Mouse (Mus musculus) MEL (cell line): ENCODE data around the gene Fasn. TPM values are rescaled to one million over a fixed set of nuclear protein-coding genes. Genes with fewer than 3 reads are reported as not detected.
"Not testable (repeated sequence)": the region's sequence is repeated elsewhere in the genome, so short reads cannot be mapped to it uniquely, and the experiment has no call there.

ENCODE experiments used
- DNase-seq: peaks from one replicate; pipeline ENCODE4 v3.0.0; 2011; ENCODE audit warnings: low read depth, low spot score
- H3K27ac ChIP-seq: 2 replicates; pipeline ENCODE4 v1.5.1; 2012; ENCODE audit warnings: low read depth, mild to moderate bottlenecking, control low read depth, low read length, moderate library complexity; ENCODE audit not compliant: control insufficient read depth
- H3K27me3 ChIP-seq, 2 experiments: fragments of 150-350 bp in 1 of 2; sonication (generic) in 1 of 2; 2 replicates each; pipeline ENCODE4 v1.6.1; 2012; ENCODE audit warnings: low read length in 2 of 2, mild to moderate bottlenecking in 2 of 2, improper control_type of control experiment in 1 of 2, moderate library complexity in 1 of 2; ENCODE audit not compliant: insufficient read depth in 2 of 2, control insufficient read depth in 1 of 2
- H3K36me3 ChIP-seq, 2 experiments: 2 replicates each; pipeline ENCODE4 v1.6.1; 2012 to 2014; ENCODE audit warnings: low read length in 2 of 2, improper control_type of control experiment in 1 of 2, inconsistent platforms in 1 of 2, mild to moderate bottlenecking in 1 of 2; ENCODE audit not compliant: insufficient read depth in 2 of 2, control insufficient read depth in 1 of 2
- H3K4me1 ChIP-seq, 2 experiments: fragments of 150-350 bp in 1 of 2; sonication (generic) in 1 of 2; 2 replicates each; pipeline ENCODE4 v1.6.1; 2012; ENCODE audit warnings: low read length in 2 of 2, improper control_type of control experiment in 1 of 2, mild to moderate bottlenecking in 1 of 2; ENCODE audit not compliant: insufficient read depth in 2 of 2, control insufficient read depth in 1 of 2
- H3K4me3 ChIP-seq, 2 experiments: fragments of 150-350 bp in 1 of 2; sonication (generic) in 1 of 2; 2 replicates each; pipeline ENCODE4 v1.5.1; 2012; ENCODE audit warnings: low read depth in 2 of 2, low read length in 2 of 2, mild to moderate bottlenecking in 2 of 2, moderate library complexity in 2 of 2, control low read depth in 1 of 2, improper control_type of control experiment in 1 of 2; ENCODE audit not compliant: control insufficient read depth in 1 of 2, insufficient read depth in 1 of 2
- H3K79me2 ChIP-seq: 2 replicates; pipeline ENCODE4 v1.6.1; 2012; ENCODE audit warnings: mild to moderate bottlenecking, low read length, moderate library complexity; ENCODE audit not compliant: control insufficient read depth, poor library complexity, insufficient read depth
- H3K9ac ChIP-seq: 2 replicates; pipeline ENCODE4 v1.6.1; 2012; ENCODE audit warnings: low read depth, mild to moderate bottlenecking, control low read depth, low read length, moderate library complexity; ENCODE audit not compliant: control insufficient read depth, poor library complexity, severe bottlenecking
- H3K9me3 ChIP-seq: fragments of 150-350 bp; sonication (generic); replicated peaks from 2 replicates; pipeline ENCODE4 v1.6.1; 2012; ENCODE audit warnings: mild to moderate bottlenecking, low read length, improper control_type of control experiment, moderate library complexity; ENCODE audit not compliant: insufficient read depth
- BHLHE40 ChIP-seq: IDR thresholded peaks from 2 replicates; pipeline ENCODE4 v1.6.1; 2012; ENCODE audit warnings: low read depth, mild to moderate bottlenecking, inconsistent platforms, low read length, improper control_type of control experiment, borderline replicate concordance
- CHD1 ChIP-seq: IDR thresholded peaks from 2 replicates; pipeline ENCODE4 v1.6.1; 2012; ENCODE audit warnings: low read depth, mild to moderate bottlenecking, inconsistent platforms, low read length, improper control_type of control experiment
- CHD2 ChIP-seq: IDR thresholded peaks from 2 replicates; pipeline ENCODE4 v1.6.1; 2011; ENCODE audit warnings: low read length, improper control_type of control experiment
- E2F4 ChIP-seq: IDR thresholded peaks from 2 replicates; pipeline ENCODE4 v1.6.1; 2011; ENCODE audit warnings: low read depth, low read length, improper control_type of control experiment, borderline replicate concordance
- EP300 ChIP-seq, 2 experiments: IDR thresholded peaks; 2 replicates each; pipeline ENCODE4 v1.6.1; 2011; ENCODE audit warnings: improper control_type of control experiment in 2 of 2, low read length in 2 of 2, low read depth in 1 of 2, mild to moderate bottlenecking in 1 of 2
- ETS1 ChIP-seq: IDR thresholded peaks from 2 replicates; pipeline ENCODE4 v1.6.1; 2012; ENCODE audit warnings: low read depth, mild to moderate bottlenecking, inconsistent platforms, low read length, improper control_type of control experiment, moderate library complexity
- GABPA ChIP-seq: IDR thresholded peaks from 2 replicates; pipeline ENCODE4 v1.6.1; 2012; ENCODE audit warnings: low read depth, mild to moderate bottlenecking, inconsistent platforms, low read length, improper control_type of control experiment, moderate library complexity
- GATA1 ChIP-seq: IDR thresholded peaks from 2 replicates; pipeline ENCODE4 v1.6.1; 2011; ENCODE audit warnings: low read depth, low read length, improper control_type of control experiment
- HCFC1 ChIP-seq: IDR thresholded peaks from 2 replicates; pipeline ENCODE4 v1.6.1; 2012; ENCODE audit warnings: low read depth, mild to moderate bottlenecking, inconsistent platforms, low read length, improper control_type of control experiment, moderate library complexity
- JUND ChIP-seq: IDR thresholded peaks from 2 replicates; pipeline ENCODE4 v1.6.1; 2011; ENCODE audit warnings: low read depth, mild to moderate bottlenecking, improper control_type of control experiment, low read length
- MAX ChIP-seq: IDR thresholded peaks from 2 replicates; pipeline ENCODE4 v1.6.1; 2011; ENCODE audit warnings: low read length, improper control_type of control experiment
- MAZ ChIP-seq: IDR thresholded peaks from 2 replicates; pipeline ENCODE4 v1.6.1; 2012; ENCODE audit warnings: low read depth, mild to moderate bottlenecking, inconsistent platforms, low read length, improper control_type of control experiment
- MEF2A ChIP-seq: IDR thresholded peaks from 2 replicates; pipeline ENCODE4 v1.6.1; 2014; ENCODE audit warnings: low read depth, mild to moderate bottlenecking, inconsistent platforms, low read length, improper control_type of control experiment; ENCODE audit not compliant: poor library complexity, insufficient replicate concordance, severe bottlenecking; ENCODE audit errors: extremely low read depth
- MXI1 ChIP-seq: IDR thresholded peaks from 2 replicates; pipeline ENCODE4 v1.6.1; 2011; ENCODE audit warnings: mild to moderate bottlenecking, low read depth, low read length, improper control_type of control experiment
- MYC ChIP-seq: IDR thresholded peaks from 2 replicates; pipeline ENCODE4 v1.6.1; 2011; ENCODE audit warnings: low read depth, mild to moderate bottlenecking, low read length, improper control_type of control experiment, moderate library complexity
- RAD21 ChIP-seq: IDR thresholded peaks from 2 replicates; pipeline ENCODE4 v1.6.1; 2011; ENCODE audit warnings: mild to moderate bottlenecking, low read depth, low read length, improper control_type of control experiment
- TAL1 ChIP-seq: IDR thresholded peaks from 2 replicates; pipeline ENCODE4 v1.6.1; 2012; ENCODE audit warnings: mild to moderate bottlenecking, inconsistent platforms, low read length, moderate library complexity, mixed read lengths
- TBP ChIP-seq: IDR thresholded peaks from 2 replicates; pipeline ENCODE4 v1.8.0; 2011; ENCODE audit warnings: low read depth, low read length, improper control_type of control experiment
- TCF12 ChIP-seq: IDR thresholded peaks from 2 replicates; pipeline ENCODE4 v1.6.1; 2014; ENCODE audit warnings: low read depth, mild to moderate bottlenecking, inconsistent platforms, low read length, improper control_type of control experiment, moderate library complexity
- ZC3H11A ChIP-seq: IDR thresholded peaks from 2 replicates; pipeline ENCODE4 v1.6.1; 2012; ENCODE audit warnings: low read depth, mild to moderate bottlenecking, inconsistent platforms, low read length, improper control_type of control experiment
- ZMIZ1 ChIP-seq: IDR thresholded peaks from 2 replicates; pipeline ENCODE4 v1.6.1; 2012; ENCODE audit warnings: low read depth, mild to moderate bottlenecking, inconsistent platforms, low read length, improper control_type of control experiment, moderate library complexity
- polyA plus RNA-seq, 2 experiments: library from polyadenylated mRNA; stranded (reverse) in 1 of 2; unstranded in 1 of 2; fragments of >175 nt in 1 of 2; fragments of >200 nt in 1 of 2; gene quantifications; 2 replicates each; pipeline versions ENCODE4 v1.2.1 to v1.2.4; 2012; ENCODE audit warnings: low replicate concordance in 2 of 2, low read depth in 1 of 2; ENCODE audit not compliant: insufficient read length in 2 of 2, insufficient read depth in 1 of 2, missing spikeins in 1 of 2
- total RNA-seq: library from RNA; depleted of rRNA; stranded (reverse); fragments of 300-350 nt; gene quantifications from 2 replicates; pipeline ENCODE4 v1.2.3, GENCODE M21; 2012

Gene Fasn
- total and polyA plus RNA-seq, 3 experiments, result 256 to 342 (median 313) TPM

GRCm38 (mm10) chr11:120832962-120833361 lies 8.6 kb upstream of the Fasn start:
- not testable (repeated sequence) for H3K4me1 ChIP-seq, H3K27me3 ChIP-seq, H3K79me2 ChIP-seq, H3K9ac ChIP-seq, H3K4me3 ChIP-seq, H3K36me3 ChIP-seq, H3K9me3 ChIP-seq, H3K27ac ChIP-seq
- TF ChIP-seq TAL1 (peak; percentile 32), EP300 (IDR thresholded peaks at IDR 0.05; ENCODE audit: low read depth in 1 of 2, low read length in 2 of 2) (peak; percentile 7 to 29; a peak in 1 of 4 replicates), TBP (peak; percentile 73), GATA1 (peak; percentile 45; the same call in 1 of the 2 replicates), TCF12 (peak; percentile 54; the same call in 1 of the 2 replicates), ETS1 (0 out of 2 replicates have a peak, but pooled peaks have one; percentile 32)
- DNase-seq, result peak; percentile 44

- Histone ChIP-seq H3K9ac (no peak overlapping the region), H3K36me3 (peaks cover 0 to 2% of the 10 kb centered on the region in 2 experiments; a peak in 1 of 4 replicates), H3K4me3 (no peak overlapping the region), H3K27ac (no peak overlapping the region), H3K27me3 (no peaks in the 10 kb centered on the region), H3K9me3 (no peaks in the 10 kb centered on the region), H3K4me1 (peaks cover 0 to 3% of the 10 kb centered on the region in 2 experiments; a peak in 1 of 4 replicates), H3K79me2 (no peaks in the 10 kb centered on the region)
- no peak for TF ChIP-seq BHLHE40
- no peak for TF ChIP-seq MAZ
- no peak for TF ChIP-seq MEF2A
- TF ChIP-seq JUND, result no peak
- TF ChIP-seq HCFC1, result no peak
- no peak for TF ChIP-seq TCF12
- TF ChIP-seq MAX, result no peak
- TF ChIP-seq ETS1, result no peak
- no peak for TF ChIP-seq MYC
- no peak for TF ChIP-seq ZMIZ1
- TF ChIP-seq E2F4, result no peak
- TF ChIP-seq MXI1, result no peak
- no peak for TF ChIP-seq CHD1
- TF ChIP-seq RAD21, result no peak
- no peak for TF ChIP-seq GABPA
- TF ChIP-seq CHD2, result no peak
- no peak for TF ChIP-seq ZC3H11A
- DNase-seq, result no peak
Observed at GRCm38 (mm10) chr11:120831659-120832440, 7.5 kb upstream of the Fasn start.
